Mouse (Mus musculus): ENCODE measurements at regions not wholly inside any gene's neighbourhood (a gene's known extent, or its start where the extent isn't known, plus 50 kb on each side); places are given as distances from the start of the nearest gene placed in this dataset.

GRCm38 (mm10) chr4:28143165-28143564, 669.8 kb upstream of the Epha7 start:
- TF ChIP-seq CTCF (IDR thresholded peaks at IDR 0.05; ENCODE audit: low read depth) = no peak
- TF ChIP-seq EP300 (IDR thresholded peaks at IDR 0.05; ENCODE audit: low read depth) = no peak
